11 mouse cellular contexts compared by ENCODE assay signal in genomic region chr17:48057382-48057781, GRCm38 (mm10). TPM values are rescaled to one million over a fixed set of nuclear protein-coding genes. Genes with fewer than 3 reads are reported as not detected.
DNase-seq lines count a peak whose midpoint lies in the region; ATAC-seq and TF ChIP-seq lines count a peak whose summit lies in the region.
"Had no signal": no experiment of that assay in that cellular context is flagged by ENCODE, and none has a peak within 500 bp of the region (broad histone marks: within the 10 kb centered on the region; RNA-seq: fewer than 3 reads in every experiment).

No protein-coding gene starts in this region.

- H3K27ac ChIP-seq in hindbrain, embryonic 14.5 days: no peak overlapping the region
- no peak overlapping the region for H3K27ac ChIP-seq in neural tube, embryonic 12.5 days
- H3K27ac ChIP-seq in kidney, adult 2 months (ENCODE audit: insufficient read depth, low read depth, low read length): no peak overlapping the region

- WGBS in hindbrain, embryonic 14.5 days: 2% methylated on average over 12 of the region's 12 CpGs
- 3% methylated on average over 12 of the region's 12 CpGs for WGBS in neural tube, embryonic 12.5 days
- WGBS in kidney, adult 2 months: 6% methylated on average over 12 of the region's 12 CpGs

- no peak for TF ChIP-seq POLR2A in kidney, adult 2 months (IDR thresholded peaks at IDR 0.05; ENCODE audit: low read depth, low read length)

- H3K4me2 ChIP-seq in hindbrain, embryonic 14.5 days (replicated peaks): peak overlapping the region; percentile 15; the same call in 1 of the 2 replicates
- H3K4me2 ChIP-seq in neural tube, embryonic 12.5 days (replicated peaks): peak overlapping the region; percentile 3

- no peaks in the 10 kb centered on the region for H3K36me3 ChIP-seq in hindbrain, embryonic 14.5 days (replicated peaks; ENCODE audit: control insufficient read depth, insufficient read depth)
- H3K36me3 ChIP-seq in neural tube, embryonic 12.5 days: no peaks in the 10 kb centered on the region
- no peaks in the 10 kb centered on the region for H3K36me3 ChIP-seq in kidney, adult 2 months (ENCODE audit: control insufficient read depth, insufficient read depth, low read length)

- H3K9ac ChIP-seq in hindbrain, embryonic 14.5 days: peak overlapping the region; percentile 20; the same call in 1 of the 2 replicates
- H3K9ac ChIP-seq in neural tube, embryonic 12.5 days: no peak overlapping the region

- no peak overlapping the region for H3K4me3 ChIP-seq in hindbrain, embryonic 14.5 days (replicated peaks; ENCODE audit: low read length)
- H3K4me3 ChIP-seq in neural tube, embryonic 12.5 days: no peak overlapping the region
- no peak overlapping the region for H3K4me3 ChIP-seq in kidney, adult 2 months (ENCODE audit: insufficient read depth, low read depth, low read length)

- H3K9me3 ChIP-seq in hindbrain, embryonic 14.5 days (ENCODE audit: control insufficient read depth, low read length): no peaks in the 10 kb centered on the region
- no peaks in the 10 kb centered on the region for H3K9me3 ChIP-seq in neural tube, embryonic 12.5 days

- H3K4me1 ChIP-seq in hindbrain, embryonic 14.5 days (replicated peaks; ENCODE audit: control insufficient read depth, insufficient read depth, low read length): peaks cover 18% of the 10 kb centered on the region
- H3K4me1 ChIP-seq in neural tube, embryonic 12.5 days: peaks cover 12% of the 10 kb centered on the region
- H3K4me1 ChIP-seq in kidney, adult 2 months (ENCODE audit: control insufficient read depth, insufficient read depth, low read length): no peaks in the 10 kb centered on the region

- no peak for DNase-seq in frontal cortex, postnatal 14 days (ENCODE audit: low spot score in 2 of 2)
- peak; percentile 39 for DNase-seq in gastrocnemius, postnatal 25 days
- DNase-seq in hindbrain, embryonic 14.5 days (ENCODE audit: low spot score): peak; percentile 27
- DNase-seq in lung, postnatal 25 days (ENCODE audit: low spot score): no peak
- DNase-seq in right cerebral cortex, postnatal 25 days: no peak
- DNase-seq in kidney, adult 2 months: no peak
- DNase-seq: kidney, postnatal 10 days had no signal

- peak; percentile 55 for ATAC-seq in frontal cortex, adult (ENCODE audit: low TSS enrichment)
- 0 out of 2 replicates have a peak, but pooled peaks have one; percentile 28 for ATAC-seq in hindbrain, embryonic 14.5 days (ENCODE audit: low FRiP score)
- no peak for ATAC-seq in neural tube, embryonic 12.5 days (ENCODE audit: low FRiP score, low read depth)

- 0 out of 2 replicates have a peak, but pooled peaks cover 11% of the 10 kb centered on the region for H3K27me3 ChIP-seq in hindbrain, embryonic 14.5 days (ENCODE audit: control insufficient read depth, insufficient read depth, low read length)
- H3K27me3 ChIP-seq in neural tube, embryonic 12.5 days (replicated peaks): peaks cover 6% of the 10 kb centered on the region; the same call in 1 of the 2 replicates
- H3K27me3 ChIP-seq in kidney, adult 2 months (replicated peaks; ENCODE audit: control insufficient read depth, insufficient read depth, low read length): no peaks in the 10 kb centered on the region; the same call in 1 of the 2 replicates

- no peak for TF ChIP-seq CTCF in kidney, adult 2 months (conservative IDR thresholded peaks at IDR 0.05; ENCODE audit: insufficient read depth, insufficient read length, low read depth, low read length)

RNA-seq across cellular contexts. Expression of gene 1700122O11Rik, which starts 19.3 kb away (rescaled TPM):
- total RNA-seq in gastrocnemius, postnatal 25 days (2021): not detected
- polyA plus RNA-seq in hindbrain, embryonic 14.5 days (2014; fragmentation: Nextera tagmentation; extraction: Ambion mirVana): not detected in 2 replicates
- polyA plus RNA-seq in neural tube, embryonic 12.5 days (2016; fragmentation: Nextera tagmentation; extraction: Ambion mirVana): not detected in 2 replicates
- not detected in 2 replicates for polyA plus RNA-seq in kidney, adult 2 months (2012; rRNA removed)
- total RNA-seq: left cerebral cortex, postnatal 25 days had no signal
- polyA plus RNA-seq: C2C12 had no signal

RNA-seq across cellular contexts. Expression of gene 1700067P10Rik, which starts 31.7 kb away (rescaled TPM):
- not detected for total RNA-seq in gastrocnemius, postnatal 25 days (2021)
- polyA plus RNA-seq in hindbrain, embryonic 14.5 days (2014; fragmentation: Nextera tagmentation; extraction: Ambion mirVana): 0.18 TPM in 1 of 2 replicates, not detected in the other
- polyA plus RNA-seq in neural tube, embryonic 12.5 days (2016; fragmentation: Nextera tagmentation; extraction: Ambion mirVana): 0.18 TPM in 1 of 2 replicates, not detected in the other
- not detected in 2 replicates for polyA plus RNA-seq in kidney, adult 2 months (2012; rRNA removed)
- total RNA-seq: left cerebral cortex, postnatal 25 days had no signal
- polyA plus RNA-seq: C2C12 had no signal

Comparison
In these comparisons a context has a peak if more than half of its experiments do, and no peak if none do; other contexts are left out.
1. DNase-seq: peak in gastrocnemius, postnatal 25 days (single experiment) and hindbrain, embryonic 14.5 days (single experiment); none in frontal cortex, postnatal 14 days (0 of 2), lung, postnatal 25 days (single experiment), right cerebral cortex, postnatal 25 days (single experiment) and kidney, adult 2 months (single experiment).